Mouse (Mus musculus): ENCODE results near the gene Ankmy1.

DNA sequence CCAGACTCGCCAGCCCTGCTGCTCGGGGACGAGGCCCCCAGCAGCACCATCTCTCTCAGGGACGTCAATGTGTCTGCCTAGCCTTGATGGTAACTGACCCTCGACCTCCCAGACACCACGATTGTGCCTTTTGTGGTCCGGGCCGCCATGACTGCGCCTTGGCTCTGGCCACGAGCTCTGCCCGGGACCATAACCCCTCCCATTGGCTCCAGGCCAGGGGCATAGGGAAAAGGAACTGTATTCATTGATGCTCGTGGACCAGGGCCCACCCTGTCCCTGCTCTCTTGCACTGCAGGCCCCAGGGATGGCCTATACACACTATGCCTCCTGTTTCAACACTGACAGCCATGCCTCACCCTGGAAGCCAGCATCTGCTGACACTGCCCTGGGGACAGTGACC is 17.1 kb upstream of the Ankmy1 start:
- TF ChIP-seq CTCF (IDR thresholded peaks at IDR 0.05; ENCODE audit: borderline replicate concordance, extremely low read depth, insufficient read depth, insufficient read length) (no peak), POLR2A (IDR thresholded peaks at IDR 0.05; ENCODE audit: borderline replicate concordance, extremely low read depth, insufficient read depth, insufficient read length, poor library complexity, severe bottlenecking) (no peak)

Measured in brain, embryonic 14.5 days (tissue).